Mouse (Mus musculus) neural tube, embryonic 11.5 days (tissue): ENCODE results near the gene Adam19. TPM values are rescaled to one million over a fixed set of nuclear protein-coding genes. Genes with fewer than 3 reads are reported as not detected.
"Not testable (repeated sequence)": the region's sequence is repeated elsewhere in the genome, so short reads cannot be mapped to it uniquely, and the experiment has no call there.

Source experiments
- ATAC-seq: fragments of 200-750 bp; cut with Nextera tagmentation; 2 replicates; pipeline ENCODE4 v1.8.0; 2017; ENCODE audit warnings: moderate number of reproducible peaks, mild to moderate bottlenecking, moderate TSS enrichment, moderate library complexity; ENCODE audit not compliant: insufficient read depth, low FRiP score, low TSS enrichment
- DNase-seq: peaks from one replicate; pipeline ENCODE4 v3.0.0-alpha.2; 2015; ENCODE audit warnings: low spot score
- H3K27ac ChIP-seq: fragments of 300-500 bp; sonication (generic); 2 replicates; pipeline ENCODE4 v1.5.1; 2014; ENCODE audit warnings: low read depth, mild to moderate bottlenecking, low read length
- H3K27me3 ChIP-seq: fragments of 300-500 bp; sonication (generic); 2 replicates; pipeline ENCODE4 v1.6.1; 2014; ENCODE audit warnings: mild to moderate bottlenecking, low read length, mixed read lengths; ENCODE audit not compliant: control insufficient read depth, insufficient read depth
- H3K36me3 ChIP-seq: fragments of 300-500 bp; sonication (generic); 2 replicates; pipeline ENCODE4 v1.6.1; 2014; ENCODE audit warnings: mild to moderate bottlenecking, low read length, moderate library complexity, mixed read lengths; ENCODE audit not compliant: control insufficient read depth, insufficient read depth
- H3K4me1 ChIP-seq: fragments of 300-500 bp; sonication (generic); 2 replicates; pipeline ENCODE4 v1.6.1; 2014; ENCODE audit warnings: low read length, mixed read lengths; ENCODE audit not compliant: control insufficient read depth, insufficient read depth
- H3K4me2 ChIP-seq: fragments of 300-500 bp; sonication (generic); 2 replicates; pipeline ENCODE4 v1.6.1; 2014; ENCODE audit warnings: low read depth, mild to moderate bottlenecking, moderate library complexity
- H3K4me3 ChIP-seq: fragments of 300-500 bp; sonication (generic); 2 replicates; pipeline ENCODE4 v1.5.1; 2014; ENCODE audit warnings: low read depth, low read length
- H3K9ac ChIP-seq: fragments of 300-500 bp; sonication (generic); 2 replicates; pipeline ENCODE4 v1.6.1; 2014; ENCODE audit warnings: mild to moderate bottlenecking, low read length
- H3K9me3 ChIP-seq: fragments of 300-500 bp; sonication (generic); 2 replicates; pipeline ENCODE4 v1.6.1; 2016; ENCODE audit warnings: low read length; ENCODE audit not compliant: control insufficient read depth
- WGBS: fragments of 180-500 bp; shearing (Covaris S2); extraction: QIAGEN DNeasy Blood & Tissue Kit; methylation state at CpG from one replicate; pipeline ENCODE4 v1.1.7; 2014; 5-methylcytosine and 5-hydroxymethylcytosine counted together
- microRNA-seq: library from miRNA; unstranded; fragments of <30 nt; microRNA quantifications from one replicate; pipeline ENCODE4, GENCODE M21; 2016
- polyA plus RNA-seq: library from polyadenylated mRNA; unstranded; fragments of >200 nt; fragmentation: Nextera tagmentation; extraction: Ambion mirVana; gene quantifications from 2 replicates; pipeline ENCODE4 v1.2.1, GENCODE M21; 2014

Adam19 gene
- polyA plus RNA-seq, 1 experiment from 2014 or later, result 20.0 TPM

DNA sequence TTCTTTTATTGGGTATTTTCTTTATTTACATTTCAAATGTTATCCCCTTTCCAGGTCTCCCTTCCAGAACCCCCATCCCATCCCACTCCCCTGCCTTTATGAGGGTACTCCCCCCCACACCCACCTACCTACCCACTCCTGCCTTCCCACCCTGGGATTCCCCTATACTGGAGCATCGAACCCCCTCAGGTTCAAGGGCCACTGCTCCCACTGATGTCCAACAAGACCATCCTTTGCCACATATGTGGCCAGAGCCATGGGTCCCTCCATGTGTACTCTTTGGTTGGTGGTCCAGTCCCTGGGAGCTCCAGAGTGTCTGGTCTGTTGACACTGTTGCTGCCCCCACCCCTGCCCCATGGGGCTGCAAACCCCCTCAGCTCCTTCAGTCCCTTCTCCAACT is 126.2 kb downstream of the Adam19 start:
- not testable (repeated sequence) for ATAC-seq, H3K4me1 ChIP-seq, H3K9ac ChIP-seq, H3K36me3 ChIP-seq, H3K27ac ChIP-seq, DNase-seq, H3K9me3 ChIP-seq, H3K4me2 ChIP-seq, H3K27me3 ChIP-seq, H3K4me3 ChIP-seq
- 91% methylated on average over 1 of the region's 1 CpGs for WGBS

- ATAC-seq (no peak), DNase-seq (no peak)
- Histone ChIP-seq H3K4me1 (no peaks in the 10 kb centered on the region), H3K4me3 (no peak overlapping the region), H3K4me2 (no peak overlapping the region), H3K27ac (no peak overlapping the region), H3K27me3 (no peaks in the 10 kb centered on the region), H3K36me3 (no peaks in the 10 kb centered on the region), H3K9me3 (no peaks in the 10 kb centered on the region), H3K9ac (no peak overlapping the region)
- 77% methylated on average over 3 of the region's 3 CpGs for WGBS
Observed at GRCm38 (mm10) chr11:46184946-46185345, 129.2 kb downstream of the Adam19 start.

DNA sequence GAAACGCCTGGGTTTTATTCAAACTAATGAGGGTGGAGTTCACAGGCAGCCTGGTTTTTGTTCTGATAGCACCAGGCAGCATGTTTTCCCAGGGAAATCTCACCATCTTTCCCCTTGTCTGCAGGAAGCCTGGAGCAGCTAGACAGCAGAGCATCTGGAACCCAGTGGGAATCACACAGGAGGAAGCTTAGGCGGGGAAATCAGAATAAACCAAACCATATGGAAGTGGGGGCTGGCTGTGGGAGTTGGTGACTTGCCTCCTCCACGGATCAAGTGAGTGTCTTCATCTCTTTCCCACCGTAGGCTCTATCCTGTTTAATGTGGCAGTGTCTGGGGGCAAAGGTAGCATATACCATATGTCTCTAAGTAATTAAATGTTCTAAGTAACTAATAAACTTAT is 129.7 kb downstream of the Adam19 start:
- H3K4me3 ChIP-seq, result no peak overlapping the region
- no peaks in the 10 kb centered on the region for H3K9me3 ChIP-seq
- H3K9ac ChIP-seq, result no peak overlapping the region
- H3K4me2 ChIP-seq, result no peak overlapping the region
- no peaks in the 10 kb centered on the region for H3K4me1 ChIP-seq
- H3K36me3 ChIP-seq, result no peaks in the 10 kb centered on the region
- H3K27ac ChIP-seq, result no peak overlapping the region
- H3K27me3 ChIP-seq, result no peaks in the 10 kb centered on the region
- WGBS, result 28% methylated on average over 4 of the region's 4 CpGs
- DNase-seq (no peak), ATAC-seq (no peak)

DNA sequence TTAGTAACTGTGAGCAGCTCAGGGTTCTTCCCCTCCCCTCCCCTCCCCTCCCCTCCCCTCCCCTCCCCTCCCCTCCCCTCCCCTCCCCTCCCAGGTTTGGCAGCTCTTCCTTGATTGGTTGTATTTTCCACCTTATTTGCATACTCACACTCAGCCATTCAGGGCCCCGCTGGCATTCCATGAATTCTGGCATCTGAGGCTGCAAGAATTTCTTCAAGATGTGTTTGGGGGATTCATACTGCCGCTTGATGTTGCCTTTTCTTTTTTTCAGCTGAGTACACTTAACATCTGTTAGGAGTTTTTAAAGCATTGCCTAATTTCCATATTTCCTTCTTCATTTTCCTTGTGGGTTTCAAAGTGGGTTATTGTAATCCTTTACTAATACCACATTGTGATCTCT is 132.5 kb downstream of the Adam19 start:
- Histone ChIP-seq H3K4me2 (no peak overlapping the region), H3K27me3 (no peaks in the 10 kb centered on the region), H3K9ac (no peak overlapping the region), H3K27ac (no peak overlapping the region), H3K4me3 (no peak overlapping the region), H3K9me3 (no peaks in the 10 kb centered on the region), H3K36me3 (no peaks in the 10 kb centered on the region), H3K4me1 (no peaks in the 10 kb centered on the region)
- ATAC-seq (no peak), DNase-seq (no peak)
- 88% methylated on average over 2 of the region's 2 CpGs for WGBS

GRCm38 (mm10) chr11:46194175-46194574 is 138.4 kb downstream of the Adam19 start:
- 56% methylated on average over 4 of the region's 4 CpGs for WGBS
- H3K9ac ChIP-seq, result no peak overlapping the region
- DNase-seq (no peak), ATAC-seq (no peak)
- H3K9me3 ChIP-seq, result no peaks in the 10 kb centered on the region
- no peak overlapping the region for H3K4me2 ChIP-seq
- H3K4me1 ChIP-seq, result no peaks in the 10 kb centered on the region
- H3K27me3 ChIP-seq, result no peaks in the 10 kb centered on the region
- H3K27ac ChIP-seq, result no peak overlapping the region
- H3K4me3 ChIP-seq, result no peak overlapping the region
- H3K36me3 ChIP-seq, result peaks cover 8% of the 10 kb centered on the region; the same call in 1 of the 2 replicates

Small RNAs within 50 kb of the gene (microRNA-seq; reads per million reads assigned to microRNA genes)
- gene Mir7239, result not detected
- gene Mir8100, result not detected

Other genes with a start within 250 kb of the Adam19 start
- gene Clint1, start 203.9 kb upstream of the Adam19 start, polyA plus RNA-seq, result 67.7 and 68.8 TPM in 2 replicates
- 11.3 and 11.5 TPM in 2 replicates for gene Lsm11, start 111.1 kb upstream of the Adam19 start, polyA plus RNA-seq
- gene Thg1l, start 100.5 kb upstream of the Adam19 start, polyA plus RNA-seq, result 14.1 and 14.9 TPM in 2 replicates
- 0.09 and 0.26 TPM in 2 replicates for gene Sox30, start 75.7 kb upstream of the Adam19 start, polyA plus RNA-seq
- gene Gm12166, start 3.7 kb upstream of the Adam19 start, polyA plus RNA-seq, result 3.3 TPM in 2 replicates
- 0.64 and 0.69 TPM in 2 replicates for gene Nipal4, start 110.5 kb downstream of the Adam19 start, polyA plus RNA-seq
- 0.50 and 0.54 TPM in 2 replicates for gene Fndc9, start 179.5 kb downstream of the Adam19 start, polyA plus RNA-seq